Mouse (Mus musculus) inflammation-experienced regulatory T-cells, adult 6 months (primary cell): ENCODE results near the gene Gm21797. TPM values are rescaled to one million over a fixed set of nuclear protein-coding genes. Genes with fewer than 3 reads are reported as not detected.
"Not testable (repeated sequence)": the region's sequence is repeated elsewhere in the genome, so short reads cannot be mapped to it uniquely, and the experiment has no call there.

Source experiments
- ATAC-seq: one replicate; pipeline ENCODE4 v1.8.0; 2017
- polyA plus RNA-seq, 3 experiments: library from polyadenylated mRNA; unstranded; fragments of 100-300 nt; shearing (Covaris generic); gene quantifications; one replicate each; pipeline ENCODE4 v1.2.1; 2017

Gene Gm21797
- not detected for polyA plus RNA-seq

DNA sequence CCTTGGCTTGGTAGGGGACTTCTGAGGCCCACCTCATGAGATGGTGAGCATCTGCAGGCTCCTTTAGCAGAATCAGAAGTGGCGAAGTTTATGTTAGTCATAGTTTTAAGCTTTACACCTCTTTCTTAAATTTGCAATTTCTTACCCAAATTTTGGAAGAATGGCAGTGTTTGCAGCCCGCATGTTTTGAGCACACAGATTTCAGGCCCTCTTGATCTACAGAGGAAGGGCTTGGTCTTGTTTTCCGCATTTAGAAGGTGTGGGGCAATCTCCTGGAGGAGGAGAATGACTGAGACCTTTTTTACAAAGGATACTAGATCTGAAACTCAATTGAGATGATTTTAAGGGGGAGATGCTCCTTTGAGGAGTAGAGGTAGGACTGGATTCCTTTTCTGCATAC is at the start of gene Gm21797:
Gm21797 (minus strand) TSS at position 101 of the 400 bp plus-strand sequence.
- ATAC-seq, result not testable (repeated sequence)

DNA sequence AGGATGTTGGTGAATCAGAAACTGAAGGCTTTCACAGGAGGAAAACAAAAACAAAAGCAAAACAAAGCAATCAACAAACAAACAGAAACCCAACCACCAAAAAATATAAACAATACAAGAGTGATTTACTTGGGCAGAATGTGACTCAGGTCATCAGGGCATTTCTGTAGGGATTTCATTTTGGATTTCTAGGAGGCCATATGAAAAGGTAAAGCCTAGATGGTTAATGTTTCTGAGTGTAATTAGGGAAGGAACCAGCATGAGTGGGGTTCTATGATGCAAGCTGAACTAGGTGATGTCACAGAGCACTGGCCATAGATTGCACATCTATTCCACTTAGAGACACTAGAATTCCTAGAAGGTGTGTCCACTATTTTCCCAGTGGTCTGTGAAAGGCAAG is 29.0 kb upstream of the Gm21797 start, which contains the start of gene Gm20795:
Gm20795 (plus strand) TSS at position 301 of the 400 bp plus-strand sequence.
- ATAC-seq, result not testable (repeated sequence)

Other genes starting within 250 kb of the Gm21797 start
- not detected for gene Gm21852, start 123.8 kb downstream of the Gm21797 start, polyA plus RNA-seq
- not detected for gene Gm20795, start 29.1 kb upstream of the Gm21797 start, polyA plus RNA-seq